Mouse (Mus musculus): ENCODE measurements at regions not wholly inside any gene's neighbourhood (a gene's known extent, or its start where the extent isn't known, plus 50 kb on each side); places are given as distances from the start of the nearest gene placed in this dataset.

GRCm38 (mm10) chr6:147970162-147970608 lies 76.9 kb upstream of the Far2 start:
- no peak for DNase-seq (ENCODE audit: low read depth)

GRCm38 (mm10) chr6:147972552-147972951 lies 74.5 kb upstream of the Far2 start:
- no peak for DNase-seq (ENCODE audit: low read depth)

- no peak for DNase-seq (ENCODE audit: low read depth)
Measured at GRCm38 (mm10) chr6:147973059-147973458, 74.0 kb upstream of the Far2 start.

GRCm38 (mm10) chr6:147975917-147976316 lies 71.1 kb upstream of the Far2 start:
- DNase-seq (ENCODE audit: low read depth), result no peak

GRCm38 (mm10) chr6:147989381-147989780 lies 57.7 kb upstream of the Far2 start:
- no peak for DNase-seq (ENCODE audit: low read depth)
